Mouse (Mus musculus): ENCODE measurements at regions not wholly inside any gene's neighbourhood (a gene's known extent, or its start where the extent isn't known, plus 50 kb on each side); places are given as distances from the start of the nearest gene placed in this dataset.

GRCm38 (mm10) chr17:45905596-45905995, 126.6 kb downstream of the Vegfa start:
- no peak overlapping the region for H3K4me2 ChIP-seq (ENCODE audit: low read depth, low read length)
- H3K36me3 ChIP-seq (ENCODE audit: control insufficient read depth, insufficient read depth, low read length): no peaks in the 10 kb centered on the region
- no peak overlapping the region for H3K27ac ChIP-seq (ENCODE audit: low read depth, low read length)
- H3K4me1 ChIP-seq (ENCODE audit: control insufficient read depth, insufficient read depth, low read length): 0 out of 2 replicates have a peak, but pooled peaks cover 2% of the 10 kb centered on the region
- no peak overlapping the region for H3K4me3 ChIP-seq (ENCODE audit: low read depth, low read length)
- H3K27me3 ChIP-seq (ENCODE audit: control insufficient read depth, insufficient read depth, low read length): no peaks in the 10 kb centered on the region
- no peaks in the 10 kb centered on the region for H3K9me3 ChIP-seq (ENCODE audit: control insufficient read depth, low read length)
- 76% methylated on average over 7 of the region's 7 CpGs for WGBS
- no peak overlapping the region for H3K9ac ChIP-seq (replicated peaks; ENCODE audit: low read depth, low read length)
- ATAC-seq (ENCODE audit: low read depth): no peak

- H3K9me3 ChIP-seq (ENCODE audit: control insufficient read depth, low read length): no peaks in the 10 kb centered on the region
- 78% methylated on average over 4 of the region's 4 CpGs for WGBS
- ATAC-seq (ENCODE audit: low read depth): no peak
- no peak overlapping the region for H3K4me3 ChIP-seq (ENCODE audit: low read depth, low read length)
- no peaks in the 10 kb centered on the region for H3K27me3 ChIP-seq (ENCODE audit: control insufficient read depth, insufficient read depth, low read length)
- 0 out of 2 replicates have a peak, but pooled peaks cover 2% of the 10 kb centered on the region for H3K4me1 ChIP-seq (ENCODE audit: control insufficient read depth, insufficient read depth, low read length)
- H3K36me3 ChIP-seq (ENCODE audit: control insufficient read depth, insufficient read depth, low read length): no peaks in the 10 kb centered on the region
- H3K27ac ChIP-seq (ENCODE audit: low read depth, low read length): no peak overlapping the region
- no peak overlapping the region for H3K9ac ChIP-seq (replicated peaks; ENCODE audit: low read depth, low read length)
- no peak overlapping the region for H3K4me2 ChIP-seq (ENCODE audit: low read depth, low read length)
Observed at GRCm38 (mm10) chr17:45904251-45904650, 127.9 kb downstream of the Vegfa start.

- Histone ChIP-seq H3K9ac (replicated peaks; ENCODE audit: low read depth, low read length) (no peak overlapping the region), H3K4me3 (ENCODE audit: low read depth, low read length) (no peak overlapping the region), H3K27me3 (ENCODE audit: control insufficient read depth, insufficient read depth, low read length) (no peaks in the 10 kb centered on the region), H3K9me3 (ENCODE audit: control insufficient read depth, low read length) (no peaks in the 10 kb centered on the region), H3K27ac (ENCODE audit: low read depth, low read length) (no peak overlapping the region), H3K36me3 (ENCODE audit: control insufficient read depth, insufficient read depth, low read length) (no peaks in the 10 kb centered on the region), H3K4me2 (ENCODE audit: low read depth, low read length) (no peak overlapping the region), H3K4me1 (ENCODE audit: control insufficient read depth, insufficient read depth, low read length) (0 out of 2 replicates have a peak, but pooled peaks cover 2% of the 10 kb centered on the region)
- ATAC-seq (ENCODE audit: low read depth): no peak
- WGBS: 93% methylated on average over 9 of the region's 9 CpGs
Observed at GRCm38 (mm10) chr17:45903294-45903693, 128.9 kb downstream of the Vegfa start.

- ATAC-seq (ENCODE audit: low read depth): no peak
- Histone ChIP-seq H3K27me3 (ENCODE audit: control insufficient read depth, insufficient read depth, low read length) (no peaks in the 10 kb centered on the region), H3K27ac (ENCODE audit: low read depth, low read length) (no peak overlapping the region), H3K9ac (replicated peaks; ENCODE audit: low read depth, low read length) (no peak overlapping the region), H3K9me3 (ENCODE audit: control insufficient read depth, low read length) (no peaks in the 10 kb centered on the region), H3K36me3 (ENCODE audit: control insufficient read depth, insufficient read depth, low read length) (no peaks in the 10 kb centered on the region), H3K4me1 (ENCODE audit: control insufficient read depth, insufficient read depth, low read length) (0 out of 2 replicates have a peak, but pooled peaks cover 2% of the 10 kb centered on the region), H3K4me3 (ENCODE audit: low read depth, low read length) (no peak overlapping the region), H3K4me2 (ENCODE audit: low read depth, low read length) (no peak overlapping the region)
- 91% methylated on average over 7 of the region's 7 CpGs for WGBS
Observed at GRCm38 (mm10) chr17:45902668-45903067, 129.5 kb downstream of the Vegfa start.

- H3K27me3 ChIP-seq (ENCODE audit: control insufficient read depth, insufficient read depth, low read length): no peaks in the 10 kb centered on the region
- H3K36me3 ChIP-seq (ENCODE audit: control insufficient read depth, insufficient read depth, low read length): no peaks in the 10 kb centered on the region
- no peaks in the 10 kb centered on the region for H3K9me3 ChIP-seq (ENCODE audit: control insufficient read depth, low read length)
- H3K27ac ChIP-seq (ENCODE audit: low read depth, low read length): no peak overlapping the region
- H3K9ac ChIP-seq (replicated peaks; ENCODE audit: low read depth, low read length): no peak overlapping the region
- 48% methylated on average over 4 of the region's 4 CpGs for WGBS
- no peak overlapping the region for H3K4me3 ChIP-seq (ENCODE audit: low read depth, low read length)
- H3K4me1 ChIP-seq (ENCODE audit: control insufficient read depth, insufficient read depth, low read length): peaks cover 10% of the 10 kb centered on the region
- no peak overlapping the region for H3K4me2 ChIP-seq (ENCODE audit: low read depth, low read length)
- 0 out of 2 replicates have a peak, but pooled peaks have one; percentile 17 for ATAC-seq (ENCODE audit: low read depth)
Observed at GRCm38 (mm10) chr17:45896922-45897302, 135.3 kb downstream of the Vegfa start.

- Histone ChIP-seq H3K36me3 (ENCODE audit: control insufficient read depth, insufficient read depth, low read length) (no peaks in the 10 kb centered on the region), H3K27me3 (ENCODE audit: control insufficient read depth, insufficient read depth, low read length) (no peaks in the 10 kb centered on the region), H3K4me3 (ENCODE audit: low read depth, low read length) (no peak overlapping the region), H3K27ac (ENCODE audit: low read depth, low read length) (no peak overlapping the region; the same call in 1 of the 2 replicates), H3K4me2 (ENCODE audit: low read depth, low read length) (no peak overlapping the region), H3K9ac (replicated peaks; ENCODE audit: low read depth, low read length) (no peak overlapping the region), H3K9me3 (ENCODE audit: control insufficient read depth, low read length) (no peaks in the 10 kb centered on the region), H3K4me1 (ENCODE audit: control insufficient read depth, insufficient read depth, low read length) (peaks cover 10% of the 10 kb centered on the region)
- ATAC-seq (ENCODE audit: low read depth): peak; percentile 28; the same call in 1 of the 2 replicates
- 33% methylated on average over 12 of the region's 12 CpGs for WGBS
Observed at GRCm38 (mm10) chr17:45896142-45896921, 135.8 kb downstream of the Vegfa start.

GRCm38 (mm10) chr17:45894166-45894565, 138.0 kb downstream of the Vegfa start:
- H3K4me2 ChIP-seq (ENCODE audit: low read depth, low read length): no peak overlapping the region
- H3K4me1 ChIP-seq (ENCODE audit: control insufficient read depth, insufficient read depth, low read length): peaks cover 10% of the 10 kb centered on the region
- no peak overlapping the region for H3K27ac ChIP-seq (ENCODE audit: low read depth, low read length)
- H3K4me3 ChIP-seq (ENCODE audit: low read depth, low read length): no peak overlapping the region
- no peaks in the 10 kb centered on the region for H3K9me3 ChIP-seq (ENCODE audit: control insufficient read depth, low read length)
- H3K9ac ChIP-seq (replicated peaks; ENCODE audit: low read depth, low read length): no peak overlapping the region
- WGBS: 88% methylated on average over 5 of the region's 5 CpGs
- no peak for ATAC-seq (ENCODE audit: low read depth)
- H3K36me3 ChIP-seq (ENCODE audit: control insufficient read depth, insufficient read depth, low read length): no peaks in the 10 kb centered on the region
- H3K27me3 ChIP-seq (ENCODE audit: control insufficient read depth, insufficient read depth, low read length): no peaks in the 10 kb centered on the region

- Histone ChIP-seq H3K36me3 (ENCODE audit: control insufficient read depth, insufficient read depth, low read length) (no peaks in the 10 kb centered on the region), H3K9ac (replicated peaks; ENCODE audit: low read depth, low read length) (no peak overlapping the region), H3K4me2 (ENCODE audit: low read depth, low read length) (no peak overlapping the region), H3K4me3 (ENCODE audit: low read depth, low read length) (no peak overlapping the region), H3K9me3 (ENCODE audit: control insufficient read depth, low read length) (no peaks in the 10 kb centered on the region), H3K4me1 (ENCODE audit: control insufficient read depth, insufficient read depth, low read length) (peaks cover 10% of the 10 kb centered on the region), H3K27me3 (ENCODE audit: control insufficient read depth, insufficient read depth, low read length) (no peaks in the 10 kb centered on the region), H3K27ac (ENCODE audit: low read depth, low read length) (no peak overlapping the region)
- 77% methylated on average over 6 of the region's 6 CpGs for WGBS
- ATAC-seq (ENCODE audit: low read depth): no peak
Observed at GRCm38 (mm10) chr17:45893698-45894097, 138.5 kb downstream of the Vegfa start.

- no peak overlapping the region for H3K4me2 ChIP-seq (ENCODE audit: low read depth, low read length)
- no peak overlapping the region for H3K4me3 ChIP-seq (ENCODE audit: low read depth, low read length)
- H3K27me3 ChIP-seq (ENCODE audit: control insufficient read depth, insufficient read depth, low read length): no peaks in the 10 kb centered on the region
- no peak for ATAC-seq (ENCODE audit: low read depth)
- 66% methylated on average over 7 of the region's 7 CpGs for WGBS
- peaks cover 10% of the 10 kb centered on the region for H3K4me1 ChIP-seq (ENCODE audit: control insufficient read depth, insufficient read depth, low read length)
- no peaks in the 10 kb centered on the region for H3K36me3 ChIP-seq (ENCODE audit: control insufficient read depth, insufficient read depth, low read length)
- H3K9ac ChIP-seq (replicated peaks; ENCODE audit: low read depth, low read length): no peak overlapping the region
- no peak overlapping the region for H3K27ac ChIP-seq (ENCODE audit: low read depth, low read length)
- no peaks in the 10 kb centered on the region for H3K9me3 ChIP-seq (ENCODE audit: control insufficient read depth, low read length)
Observed at GRCm38 (mm10) chr17:45893094-45893493, 139.1 kb downstream of the Vegfa start.
